Mouse (Mus musculus) liver, embryonic 14.5 days (tissue): ENCODE measurements around the gene Hils1. TPM values are rescaled to one million over a fixed set of nuclear protein-coding genes. Genes with fewer than 3 reads are reported as not detected.

ENCODE experiments used
- ATAC-seq: fragments of 200-750 bp; cut with Nextera tagmentation; 2 replicates; pipeline ENCODE4 v1.8.0; 2017; ENCODE audit warnings: moderate number of reproducible peaks, mild to moderate bottlenecking, moderate library complexity; ENCODE audit not compliant: insufficient read depth
- DNase-seq, 3 experiments: peaks; one replicate each; pipeline ENCODE4 v3.0.0-alpha.2; 2012 to 2013; ENCODE audit warnings: low read depth in 3 of 3, low spot score in 3 of 3
- H3K27ac ChIP-seq: fragments of 300-500 bp; sonication (generic); 2 replicates; pipeline ENCODE4 v1.5.1; 2014; ENCODE audit warnings: moderate library complexity, mild to moderate bottlenecking, control low read depth, inconsistent platforms
- H3K27me3 ChIP-seq: fragments of 300-500 bp; sonication (generic); 2 replicates; pipeline ENCODE4 v1.6.1; 2014; ENCODE audit warnings: mild to moderate bottlenecking, low read length, moderate library complexity; ENCODE audit not compliant: control insufficient read depth, insufficient read depth
- H3K36me3 ChIP-seq: fragments of 300-500 bp; sonication (generic); replicated peaks from 2 replicates; pipeline ENCODE4 v1.6.1; 2014; ENCODE audit warnings: low read depth; ENCODE audit not compliant: control insufficient read depth, insufficient read depth
- H3K4me1 ChIP-seq, 2 experiments: fragments of 200-500 bp in 1 of 2; fragments of 300-500 bp in 1 of 2; sonication (generic) in 1 of 2; replicated peaks; 2 replicates each; pipeline ENCODE4 v1.6.1; 2012 to 2014; ENCODE audit warnings: antibody characterized with exemption in 1 of 2, inconsistent platforms in 1 of 2, low read length in 1 of 2; ENCODE audit not compliant: control insufficient read depth in 2 of 2, insufficient read depth in 2 of 2
- H3K4me2 ChIP-seq: fragments of 300-500 bp; sonication (generic); 2 replicates; pipeline ENCODE4 v1.6.1; 2014; ENCODE audit warnings: low read depth, mild to moderate bottlenecking, control low read depth, moderate library complexity
- H3K4me3 ChIP-seq, 2 experiments: fragments of 200-500 bp in 1 of 2; fragments of 300-500 bp in 1 of 2; sonication (generic) in 1 of 2; 2 replicates each; pipeline ENCODE4 v1.5.1; 2012 to 2014; ENCODE audit warnings: low read depth in 2 of 2, low read length in 2 of 2, mild to moderate bottlenecking in 2 of 2, control low read depth in 1 of 2, inconsistent platforms in 1 of 2, moderate library complexity in 1 of 2; ENCODE audit not compliant: insufficient read depth in 1 of 2
- H3K9ac ChIP-seq: fragments of 300-500 bp; sonication (generic); replicated peaks from 2 replicates; pipeline ENCODE4 v1.6.1; 2014; ENCODE audit warnings: mild to moderate bottlenecking, control low read depth, moderate library complexity
- H3K9me3 ChIP-seq: fragments of 300-500 bp; sonication (generic); 2 replicates; pipeline ENCODE4 v1.6.1; 2016; ENCODE audit warnings: low read length, mixed read lengths; ENCODE audit not compliant: control insufficient read depth
- CTCF ChIP-seq: IDR thresholded peaks from 2 replicates; pipeline ENCODE4 v1.5.1; 2016; ENCODE audit warnings: antibody characterized with exemption, low read depth, control low read depth
- EP300 ChIP-seq: IDR thresholded peaks from 2 replicates; pipeline ENCODE4 v1.6.1; 2016; ENCODE audit warnings: antibody characterized with exemption, low read depth
- WGBS: fragments of 180-500 bp; shearing (Covaris S2); extraction: QIAGEN DNeasy Blood & Tissue Kit; methylation state at CpG from one replicate; pipeline ENCODE4 v1.1.7; 2014; ENCODE audit not compliant: insufficient replicate concordance; 5-methylcytosine and 5-hydroxymethylcytosine counted together
- polyA plus RNA-seq, 2 experiments: library from polyadenylated mRNA; depleted of rRNA in 1 of 2; stranded (reverse) in 1 of 2; unstranded in 1 of 2; fragments of >200 nt; fragmentation: Nextera tagmentation in 1 of 2; extraction: Ambion mirVana in 1 of 2; gene quantifications; 2 replicates each; pipeline versions ENCODE4 v1.2.1 to v1.2.3; 2012 to 2014

Hils1 gene
- polyA plus RNA-seq, 2 experiments, result not detected

GRCm38 (mm10) chr11:95015484-95015883 is 48.1 kb downstream of the Hils1 start:
- Histone ChIP-seq H3K4me3 (no peak overlapping the region), H3K9me3 (no peaks in the 10 kb centered on the region), H3K27ac (no peak overlapping the region), H3K36me3 (peaks cover 61% of the 10 kb centered on the region), H3K4me1 (peaks cover 29 to 46% of the 10 kb centered on the region in 2 experiments), H3K27me3 (peaks cover under 1% of the 10 kb centered on the region; the same call in 1 of the 2 replicates), H3K4me2 (peak overlapping the region; percentile 23; the same call in 1 of the 2 replicates), H3K9ac (peak overlapping the region; percentile 14; the same call in 1 of the 2 replicates)
- ATAC-seq (no peak), DNase-seq (no peak)
- WGBS, result 64% methylated on average over 3 of the region's 3 CpGs
- TF ChIP-seq CTCF, result no peak
- TF ChIP-seq EP300, result no peak

Other genes with a start within 250 kb of the Hils1 start
- 0.03 TPM in 1 of 2 replicates, not detected in the other for gene Cdc34b, start 225.8 kb upstream of the Hils1 start, polyA plus RNA-seq (2012; rRNA removed)
- 0.08 TPM in 1 of 2 replicates, not detected in the other for gene Cdc34b, start 225.8 kb upstream of the Hils1 start, polyA plus RNA-seq (2014; fragmentation: Nextera tagmentation; extraction: Ambion mirVana)
- not detected in 2 replicates for gene Tmem92, start 184.9 kb upstream of the Hils1 start, polyA plus RNA-seq (2012; rRNA removed)
- gene Tmem92, start 184.9 kb upstream of the Hils1 start, polyA plus RNA-seq (2014; fragmentation: Nextera tagmentation; extraction: Ambion mirVana), result not detected in 2 replicates
- 7.8 and 14.1 TPM in 2 replicates for gene Col1a1, start 31.4 kb upstream of the Hils1 start, polyA plus RNA-seq (2012; rRNA removed)
- 30.8 and 37.6 TPM in 2 replicates for gene Col1a1, start 31.4 kb upstream of the Hils1 start, polyA plus RNA-seq (2014; fragmentation: Nextera tagmentation; extraction: Ambion mirVana)
- gene Sgca, start 8.7 kb downstream of the Hils1 start, polyA plus RNA-seq (2012; rRNA removed), result 0.04 TPM in 1 of 2 replicates, not detected in the other
- gene Sgca, start 8.7 kb downstream of the Hils1 start, polyA plus RNA-seq (2014; fragmentation: Nextera tagmentation; extraction: Ambion mirVana), result not detected in 2 replicates
- 14.1 and 14.9 TPM in 2 replicates for gene Ppp1r9b, start 23.4 kb downstream of the Hils1 start, polyA plus RNA-seq (2012; rRNA removed)
- gene Ppp1r9b, start 23.4 kb downstream of the Hils1 start, polyA plus RNA-seq (2014; fragmentation: Nextera tagmentation; extraction: Ambion mirVana), result 8.8 and 10.4 TPM in 2 replicates
- 33.1 and 41.9 TPM in 2 replicates for gene Samd14, start 42.3 kb downstream of the Hils1 start, polyA plus RNA-seq (2012; rRNA removed)
- gene Samd14, start 42.3 kb downstream of the Hils1 start, polyA plus RNA-seq (2014; fragmentation: Nextera tagmentation; extraction: Ambion mirVana), result 24.7 and 34.2 TPM in 2 replicates
- 3.5 and 3.6 TPM in 2 replicates for gene Pdk2, start 73.8 kb downstream of the Hils1 start, polyA plus RNA-seq (2012; rRNA removed)
- gene Pdk2, start 73.8 kb downstream of the Hils1 start, polyA plus RNA-seq (2014; fragmentation: Nextera tagmentation; extraction: Ambion mirVana), result 7.0 and 9.1 TPM in 2 replicates
- gene Itga3, start 109.2 kb downstream of the Hils1 start, polyA plus RNA-seq (2012; rRNA removed), result 1.7 and 2.0 TPM in 2 replicates
- 1.5 and 1.9 TPM in 2 replicates for gene Itga3, start 109.2 kb downstream of the Hils1 start, polyA plus RNA-seq (2014; fragmentation: Nextera tagmentation; extraction: Ambion mirVana)
- gene Dlx3, start 152.5 kb downstream of the Hils1 start, polyA plus RNA-seq (2012; rRNA removed), result 0.01 TPM in 1 of 2 replicates, not detected in the other
- gene Dlx3, start 152.5 kb downstream of the Hils1 start, polyA plus RNA-seq (2014; fragmentation: Nextera tagmentation; extraction: Ambion mirVana), result not detected in 2 replicates
- 0.06 and 0.09 TPM in 2 replicates for gene Dlx4, start 178.7 kb downstream of the Hils1 start, polyA plus RNA-seq (2012; rRNA removed)
- not detected in 2 replicates for gene Dlx4, start 178.7 kb downstream of the Hils1 start, polyA plus RNA-seq (2014; fragmentation: Nextera tagmentation; extraction: Ambion mirVana)